Mouse (Mus musculus): ENCODE measurements around the gene Clasp1.

GRCm38 (mm10) chr1:118597475-118598213 lies 208.8 kb downstream of the Clasp1 start:
- no peak for TF ChIP-seq CTCF (IDR thresholded peaks at IDR 0.05; ENCODE audit: borderline replicate concordance, insufficient read depth, low read length)
- no peak for TF ChIP-seq POLR2A (IDR thresholded peaks at IDR 0.05; ENCODE audit: low read depth, low read length)
